Mouse (Mus musculus) stomach, postnatal 0 days (tissue): ENCODE measurements at regions not wholly inside any gene's neighbourhood (a gene's known extent, or its start where the extent isn't known, plus 50 kb on each side); places are given as distances from the start of the nearest gene placed in this dataset.
A peak's percentile ranks its signal among the peaks of the same experiment; 100 is the strongest.
"Not testable (repeated sequence)": the region's sequence is repeated elsewhere in the genome, so short reads cannot be mapped to it uniquely, and the experiment has no call there.

Experiments used
- ATAC-seq: fragments of 200-750 bp; cut with Nextera tagmentation; 2 replicates; pipeline ENCODE4 v1.8.0; 2017; ENCODE audit not compliant: low FRiP score, low TSS enrichment
- DNase-seq: peaks from one replicate; pipeline ENCODE4 v3.0.0-alpha.2; 2016; ENCODE audit warnings: low spot score
- H3K27ac ChIP-seq: fragments of 300-500 bp; sonication (generic); replicated peaks from 2 replicates; pipeline ENCODE4 v1.5.1; 2014; ENCODE audit warnings: mild to moderate bottlenecking, control low read depth
- H3K27me3 ChIP-seq: fragments of 300-500 bp; sonication (generic); 2 replicates; pipeline ENCODE4 v1.6.1; 2014; ENCODE audit warnings: low read length; ENCODE audit not compliant: control insufficient read depth, insufficient read depth
- H3K36me3 ChIP-seq: fragments of 300-500 bp; sonication (generic); 2 replicates; pipeline ENCODE4 v1.6.1; 2014; ENCODE audit warnings: low read length, mixed read lengths; ENCODE audit not compliant: control insufficient read depth, insufficient read depth
- H3K4me1 ChIP-seq: fragments of 300-500 bp; sonication (generic); replicated peaks from 2 replicates; pipeline ENCODE4 v1.6.1; 2014; ENCODE audit warnings: antibody characterized with exemption; ENCODE audit not compliant: control insufficient read depth, insufficient read depth
- H3K4me2 ChIP-seq: fragments of 300-500 bp; sonication (generic); replicated peaks from 2 replicates; pipeline ENCODE4 v1.6.1; 2014; ENCODE audit warnings: low read depth, mild to moderate bottlenecking, control low read depth, moderate library complexity
- H3K4me3 ChIP-seq: fragments of 300-500 bp; sonication (generic); 2 replicates; pipeline ENCODE4 v1.5.1; 2014; ENCODE audit warnings: low read depth, low read length, control low read depth
- H3K9ac ChIP-seq: fragments of 300-500 bp; sonication (generic); 2 replicates; pipeline ENCODE4 v1.6.1; 2014; ENCODE audit warnings: mild to moderate bottlenecking, low read length, control low read depth, mixed read lengths
- H3K9me3 ChIP-seq: fragments of 300-500 bp; sonication (generic); 2 replicates; pipeline ENCODE4 v1.6.1; 2016; ENCODE audit warnings: low read length; ENCODE audit not compliant: control insufficient read depth
- CTCF ChIP-seq: IDR thresholded peaks from 2 replicates; pipeline ENCODE4 v1.5.1; 2016; ENCODE audit warnings: antibody characterized with exemption, low read depth, mild to moderate bottlenecking, moderate library complexity
- EP300 ChIP-seq: optimal IDR thresholded peaks from 2 replicates; pipeline ENCODE3; 2016; ENCODE audit warnings: antibody characterized with exemption
- WGBS: fragments of 180-500 bp; shearing (Covaris S2); extraction: QIAGEN DNeasy Blood & Tissue Kit; methylation state at CpG from one replicate; pipeline ENCODE4 v1.1.7; 2014; 5-methylcytosine and 5-hydroxymethylcytosine counted together

GRCm38 (mm10) chr2:99470856-99471465 is 803.9 kb upstream of the Gm10800 start:
- Histone ChIP-seq H3K27ac (no peak overlapping the region), H3K9me3 (no peaks in the 10 kb centered on the region), H3K27me3 (no peaks in the 10 kb centered on the region), H3K4me1 (no peaks in the 10 kb centered on the region), H3K4me2 (no peak overlapping the region), H3K4me3 (no peak overlapping the region), H3K9ac (no peak overlapping the region), H3K36me3 (no peaks in the 10 kb centered on the region)
- 59% methylated on average over 2 of the region's 2 CpGs for WGBS
- no peak for DNase-seq
- TF ChIP-seq EP300 = no peak
- no peak for TF ChIP-seq CTCF
- no peak for ATAC-seq

DNA sequence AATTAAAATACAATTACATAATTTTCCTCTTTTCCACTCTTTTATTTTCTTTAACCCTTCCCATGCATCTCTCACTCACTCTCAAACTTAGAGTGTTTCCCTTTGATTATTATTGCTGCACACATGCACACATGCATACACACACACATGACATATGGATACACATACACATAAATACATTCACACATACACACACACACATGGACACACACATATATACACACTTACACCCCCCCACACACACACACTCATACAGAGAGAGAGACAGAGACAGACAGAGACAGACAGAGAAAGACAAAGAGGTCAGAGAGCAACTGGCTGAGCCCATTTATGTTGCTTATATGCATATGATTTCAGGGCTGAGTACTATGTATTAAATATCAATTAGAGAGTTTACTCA is 764.2 kb upstream of the Gm10800 start:
- ATAC-seq = no peak
- TF ChIP-seq EP300 = no peak
- no peak for TF ChIP-seq CTCF

DNA sequence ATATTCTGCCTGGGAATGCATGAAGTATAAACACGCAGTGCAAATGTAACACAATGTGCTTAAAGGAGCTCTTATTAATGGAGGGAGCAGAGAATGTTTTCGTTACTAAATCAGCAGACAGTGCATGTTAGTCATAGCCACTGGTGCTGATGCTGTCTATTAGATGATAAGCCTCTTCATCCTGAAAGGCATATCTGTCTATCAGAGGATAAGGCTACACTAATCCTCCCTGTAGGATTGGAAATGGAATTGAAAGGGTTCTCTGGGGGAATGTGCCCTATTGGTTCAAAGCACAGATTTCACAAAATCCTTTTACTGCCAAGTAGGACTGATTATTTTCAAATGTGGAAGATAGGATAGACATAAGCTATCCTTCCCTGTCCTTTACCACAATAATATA is 763.4 kb upstream of the Gm10800 start:
- ATAC-seq (no peak), DNase-seq (no peak)
- Histone ChIP-seq H3K36me3 (no peaks in the 10 kb centered on the region), H3K9me3 (no peaks in the 10 kb centered on the region), H3K27ac (no peak overlapping the region), H3K9ac (no peak overlapping the region), H3K4me2 (no peak overlapping the region), H3K27me3 (no peaks in the 10 kb centered on the region), H3K4me1 (no peaks in the 10 kb centered on the region), H3K4me3 (no peak overlapping the region)
- 41% methylated on average over 2 of the region's 2 CpGs for WGBS
- TF ChIP-seq EP300 = no peak
- no peak for TF ChIP-seq CTCF

More for the DNA sequence above, 764.2 kb upstream of the Gm10800 start:
- Histone ChIP-seq H3K27ac (no peak overlapping the region), H3K4me2 (no peak overlapping the region), H3K27me3 (no peaks in the 10 kb centered on the region), H3K4me1 (no peaks in the 10 kb centered on the region), H3K9ac (no peak overlapping the region), H3K4me3 (no peak overlapping the region), H3K36me3 (no peaks in the 10 kb centered on the region), H3K9me3 (no peaks in the 10 kb centered on the region)
- no peak for DNase-seq

GRCm38 (mm10) chr2:99421622-99422021 is 754.5 kb upstream of the Gm10800 start:
- no peak for DNase-seq
- H3K36me3 ChIP-seq = no peaks in the 10 kb centered on the region
- no peaks in the 10 kb centered on the region for H3K9me3 ChIP-seq
- H3K4me2 ChIP-seq = no peak overlapping the region
- no peaks in the 10 kb centered on the region for H3K4me1 ChIP-seq
- no peak overlapping the region for H3K9ac ChIP-seq
- no peak overlapping the region for H3K27ac ChIP-seq
- H3K4me3 ChIP-seq = no peak overlapping the region
- H3K27me3 ChIP-seq = no peaks in the 10 kb centered on the region
- TF ChIP-seq EP300 (no peak), CTCF (no peak)
- no peak for ATAC-seq

- DNase-seq (no peak), ATAC-seq (no peak)
- H3K4me2 ChIP-seq = no peak overlapping the region
- no peaks in the 10 kb centered on the region for H3K9me3 ChIP-seq
- no peak overlapping the region for H3K4me3 ChIP-seq
- no peaks in the 10 kb centered on the region for H3K36me3 ChIP-seq
- no peaks in the 10 kb centered on the region for H3K27me3 ChIP-seq
- H3K4me1 ChIP-seq = no peaks in the 10 kb centered on the region
- 25% methylated on average over 1 of the region's 1 CpGs for WGBS
- no peak overlapping the region for H3K9ac ChIP-seq
- H3K27ac ChIP-seq = no peak overlapping the region
- no peak for TF ChIP-seq EP300
- peak; percentile 46 for TF ChIP-seq CTCF
Observed at GRCm38 (mm10) chr2:99409483-99409882, 742.4 kb upstream of the Gm10800 start.

DNA sequence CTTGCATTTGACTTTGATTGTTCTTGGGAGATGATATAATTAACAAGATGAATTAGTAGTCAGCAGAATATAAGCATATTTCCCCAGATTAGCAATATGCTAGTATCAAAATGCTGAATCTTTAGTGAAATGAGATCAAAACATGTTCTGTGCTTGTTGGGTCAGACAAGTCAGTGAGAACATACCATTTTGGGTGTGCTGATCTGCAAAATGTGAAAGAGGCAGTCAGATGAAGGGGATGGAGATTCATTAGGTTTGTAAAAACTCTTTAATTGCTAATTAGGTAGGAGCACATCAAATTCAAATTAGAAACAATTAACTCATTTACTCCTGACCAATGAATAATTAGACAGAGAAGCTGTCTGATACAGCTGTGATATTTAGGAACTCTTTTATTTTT is 712.6 kb upstream of the Gm10800 start:
- no peak for ATAC-seq
- no peaks in the 10 kb centered on the region for H3K9me3 ChIP-seq
- TF ChIP-seq EP300 (no peak), CTCF (no peak)
- H3K4me2 ChIP-seq = no peak overlapping the region
- H3K4me3 ChIP-seq = no peak overlapping the region
- no peak overlapping the region for H3K27ac ChIP-seq
- H3K36me3 ChIP-seq = no peaks in the 10 kb centered on the region
- no peaks in the 10 kb centered on the region for H3K4me1 ChIP-seq
- no peak for DNase-seq
- no peaks in the 10 kb centered on the region for H3K27me3 ChIP-seq
- H3K9ac ChIP-seq = no peak overlapping the region

DNA sequence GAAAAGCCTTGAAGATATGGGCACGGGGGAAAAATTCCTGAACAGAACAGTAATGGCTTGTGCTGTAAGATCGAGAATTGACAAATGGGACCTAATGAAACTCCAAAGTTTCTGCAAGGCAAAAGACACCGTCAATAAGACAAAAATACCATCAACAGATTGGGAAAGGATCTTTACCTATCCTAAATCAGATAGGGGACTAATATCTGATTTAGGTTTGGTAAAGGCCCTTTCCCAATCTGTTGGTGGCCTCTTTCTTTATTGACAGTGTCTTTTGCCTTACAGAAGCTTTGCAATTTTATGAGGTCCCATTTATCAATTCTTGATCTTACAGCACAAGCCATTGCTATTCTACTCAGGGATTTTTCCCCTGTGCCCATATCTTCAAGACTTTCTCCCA is 696.5 kb upstream of the Gm10800 start:
- 70% methylated on average over 3 of the region's 3 CpGs for WGBS
- H3K4me1 ChIP-seq, DNase-seq, H3K27me3 ChIP-seq, H3K27ac ChIP-seq, ATAC-seq, H3K4me3 ChIP-seq, H3K36me3 ChIP-seq, H3K9me3 ChIP-seq, H3K4me2 ChIP-seq, H3K9ac ChIP-seq: not testable (repeated sequence)
